Mouse (Mus musculus): ENCODE measurements around the gene Stox2.

Gene Stox2

GRCm38 (mm10) chr8:47289641-47290040, 156.5 kb downstream of the Stox2 start:
- no peak for DNase-seq (ENCODE audit: low spot score)

- peak; percentile 71 for DNase-seq (ENCODE audit: low spot score)
These were observed 157.2 kb downstream of the Stox2 start for GRCm38 (mm10) chr8:47288866-47289541.

DNA sequence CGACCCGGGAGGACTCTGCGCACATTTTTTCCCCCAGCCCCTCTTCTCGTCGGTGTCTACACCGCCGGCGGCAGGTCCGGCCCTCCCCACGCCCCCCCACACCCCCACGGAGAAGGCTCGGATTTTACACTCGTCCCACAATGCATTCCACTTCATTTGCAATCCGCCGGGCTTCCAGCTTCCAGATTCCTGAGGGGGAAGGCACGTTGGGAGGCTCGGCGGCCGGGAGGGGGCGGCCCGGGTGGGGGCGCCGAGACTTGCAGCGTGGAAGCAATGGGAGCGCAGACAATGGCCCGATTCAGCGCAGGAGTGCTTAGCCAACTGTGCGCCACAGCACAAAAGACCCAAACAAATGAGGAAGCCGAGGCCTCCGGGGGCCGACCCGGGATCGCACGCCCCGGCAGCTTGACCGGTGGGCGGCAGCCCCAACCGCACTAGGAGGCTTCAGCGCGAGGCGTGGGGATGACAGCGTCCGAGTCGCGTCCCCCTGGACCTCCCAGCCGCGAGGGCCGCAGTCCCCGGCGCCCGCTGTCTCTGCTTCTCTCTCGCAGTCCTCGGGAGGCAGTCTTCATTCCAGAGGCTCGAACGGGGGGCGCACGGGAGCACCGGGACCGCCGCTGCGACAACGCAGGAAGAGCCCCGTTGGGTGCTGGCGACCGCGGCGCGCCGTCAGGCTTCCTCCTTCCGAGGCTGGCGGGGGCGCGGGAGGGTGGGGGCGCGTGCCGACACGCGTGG, 157.9 kb downstream of the Stox2 start:
- peak; percentile 60 for DNase-seq (ENCODE audit: low spot score)

DNA sequence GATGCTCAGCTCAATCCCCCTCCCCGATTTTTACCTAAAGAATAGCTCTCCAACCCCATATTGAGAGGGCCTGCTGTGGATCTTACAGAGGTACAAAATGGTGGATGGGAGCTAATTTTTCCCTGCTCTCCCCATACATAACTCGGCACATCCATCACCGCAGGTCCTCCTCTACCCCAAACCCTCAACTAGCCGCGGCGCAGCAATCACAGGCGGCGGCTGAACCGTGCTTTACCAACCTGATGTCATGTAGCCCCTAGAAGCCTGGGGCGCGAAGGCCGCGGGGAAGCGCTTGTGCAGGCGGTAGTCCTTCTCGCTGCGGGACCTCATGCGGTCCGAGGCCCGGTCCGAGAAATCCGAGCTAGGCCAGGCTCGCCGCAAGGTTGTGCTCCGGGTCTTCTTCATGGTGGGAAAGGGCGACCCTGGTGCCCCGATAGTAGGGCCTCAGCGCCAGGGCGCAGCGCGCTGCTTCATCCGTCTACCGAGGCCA, 158.5 kb downstream of the Stox2 start:
- peak; percentile 57 for DNase-seq (ENCODE audit: low spot score)

DNA sequence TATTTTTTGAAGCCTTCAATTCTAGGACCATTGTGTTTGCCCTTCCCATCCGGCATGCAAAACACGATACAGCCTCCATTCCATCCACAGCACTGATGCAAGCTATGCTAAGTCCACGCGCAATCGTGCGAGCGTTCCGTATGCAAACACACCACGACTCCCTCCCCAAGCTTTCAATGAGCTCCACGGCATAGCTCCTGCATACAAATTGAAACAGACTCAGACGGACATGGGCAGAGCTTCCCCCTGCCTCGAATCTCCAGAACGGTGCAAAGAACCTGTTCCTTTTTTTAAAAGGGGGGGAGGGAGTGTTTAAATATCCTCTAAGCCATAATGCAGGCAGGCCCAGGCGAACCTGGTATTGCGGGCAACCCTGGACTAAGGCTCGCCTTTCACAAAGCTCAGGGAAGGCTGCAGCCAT, 159.0 kb downstream of the Stox2 start:
- DNase-seq (ENCODE audit: low spot score): no peak

DNA sequence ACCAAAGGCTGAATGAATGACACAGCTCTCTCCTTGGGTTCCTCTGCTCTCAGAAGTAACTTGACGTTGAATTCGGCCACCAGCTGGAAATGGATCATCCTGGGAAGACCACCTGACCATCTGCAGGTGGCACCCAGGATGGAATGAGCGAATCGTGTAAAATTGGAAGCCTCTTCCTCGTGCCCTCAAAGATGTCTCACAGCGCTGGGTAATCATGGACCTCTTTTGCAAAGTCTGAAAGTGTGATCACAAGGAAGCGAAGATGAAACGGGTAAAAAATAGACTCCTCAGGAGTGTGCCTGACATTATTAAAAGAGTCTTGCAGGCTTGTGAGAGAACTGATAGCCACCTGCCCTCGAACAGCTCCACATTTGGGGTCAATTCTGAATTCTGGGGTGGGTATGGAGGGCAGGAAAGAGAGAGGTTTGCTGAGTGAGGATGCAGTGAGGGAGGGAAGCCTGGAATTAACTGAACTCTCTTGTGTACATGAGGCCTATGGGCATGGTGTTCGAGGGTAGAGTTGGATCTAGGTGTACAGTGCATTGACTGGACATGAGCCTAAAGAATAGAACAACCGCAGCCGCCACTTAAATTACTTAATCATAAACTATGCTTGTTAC, 160.0 kb downstream of the Stox2 start:
- DNase-seq (ENCODE audit: low spot score): no peak

GRCm38 (mm10) chr8:47285435-47285834, 160.7 kb downstream of the Stox2 start:
- no peak for DNase-seq (ENCODE audit: low spot score)

GRCm38 (mm10) chr8:47284329-47285326, 161.5 kb downstream of the Stox2 start:
- no peak for DNase-seq (ENCODE audit: low spot score)

- no peak for DNase-seq (ENCODE audit: low spot score)
These were observed 166.3 kb downstream of the Stox2 start for GRCm38 (mm10) chr8:47279898-47280297.

GRCm38 (mm10) chr8:47278211-47278610, 168.0 kb downstream of the Stox2 start:
- DNase-seq (ENCODE audit: low spot score): no peak

DNA sequence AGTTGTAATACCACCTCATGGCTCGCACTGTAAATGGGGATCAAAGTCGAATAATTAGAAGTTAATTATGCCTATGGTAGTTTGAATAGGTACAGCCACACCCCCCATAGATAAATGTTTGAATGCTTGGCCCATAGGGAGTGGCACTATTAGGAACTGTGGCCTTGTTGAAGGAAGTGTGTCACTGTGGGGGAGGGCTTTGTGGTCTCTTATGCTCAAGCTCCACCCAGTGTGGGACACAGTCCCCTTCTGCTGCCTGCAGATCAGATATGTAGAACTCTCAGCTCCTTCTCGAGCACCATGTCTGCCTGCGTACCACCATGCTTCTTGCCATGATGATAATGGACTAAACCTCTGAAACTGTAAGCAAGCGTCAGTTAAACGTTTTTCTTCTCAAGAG, 177.2 kb downstream of the Stox2 start:
- DNase-seq (ENCODE audit: low spot score): no peak

DNA sequence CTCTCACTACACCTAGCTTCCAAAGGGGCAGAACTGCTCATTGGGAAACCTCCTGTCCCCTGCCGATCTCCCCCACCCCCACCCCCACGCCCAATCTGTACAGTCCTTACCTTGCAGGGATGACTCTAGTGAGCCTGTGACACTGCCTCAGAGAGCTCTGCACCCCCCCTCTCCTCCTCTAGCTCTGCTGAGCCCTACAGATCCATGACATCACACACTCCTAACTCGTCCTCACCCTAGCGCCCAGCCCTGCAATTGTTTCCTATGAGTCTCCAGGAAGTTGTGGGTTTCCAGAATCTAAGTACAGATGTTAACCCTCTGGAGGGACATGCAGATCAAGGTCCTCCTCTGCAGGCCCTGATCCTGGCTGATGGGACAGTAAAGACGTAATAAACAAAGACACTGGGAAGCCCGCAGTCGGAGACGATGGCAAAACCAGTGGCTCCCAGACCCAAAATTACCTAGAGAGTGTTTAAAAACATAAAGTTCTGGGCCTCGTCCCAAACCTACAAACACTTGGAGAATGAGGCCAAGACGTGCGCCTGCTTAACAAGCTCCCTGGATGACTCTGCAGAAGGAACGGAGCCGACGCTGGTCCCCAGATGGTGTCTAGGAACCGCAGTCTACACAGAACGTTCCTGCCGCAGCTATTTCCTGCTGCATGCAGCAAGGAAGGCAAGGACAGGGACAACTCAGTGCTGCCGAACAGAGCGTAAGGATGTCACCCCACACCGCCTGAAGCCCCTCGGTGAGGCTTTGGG, 177.9 kb downstream of the Stox2 start:
- DNase-seq (ENCODE audit: low spot score): no peak

GRCm38 (mm10) chr8:47263070-47263843, 182.9 kb downstream of the Stox2 start:
- DNase-seq (ENCODE audit: low spot score): no peak

DNA sequence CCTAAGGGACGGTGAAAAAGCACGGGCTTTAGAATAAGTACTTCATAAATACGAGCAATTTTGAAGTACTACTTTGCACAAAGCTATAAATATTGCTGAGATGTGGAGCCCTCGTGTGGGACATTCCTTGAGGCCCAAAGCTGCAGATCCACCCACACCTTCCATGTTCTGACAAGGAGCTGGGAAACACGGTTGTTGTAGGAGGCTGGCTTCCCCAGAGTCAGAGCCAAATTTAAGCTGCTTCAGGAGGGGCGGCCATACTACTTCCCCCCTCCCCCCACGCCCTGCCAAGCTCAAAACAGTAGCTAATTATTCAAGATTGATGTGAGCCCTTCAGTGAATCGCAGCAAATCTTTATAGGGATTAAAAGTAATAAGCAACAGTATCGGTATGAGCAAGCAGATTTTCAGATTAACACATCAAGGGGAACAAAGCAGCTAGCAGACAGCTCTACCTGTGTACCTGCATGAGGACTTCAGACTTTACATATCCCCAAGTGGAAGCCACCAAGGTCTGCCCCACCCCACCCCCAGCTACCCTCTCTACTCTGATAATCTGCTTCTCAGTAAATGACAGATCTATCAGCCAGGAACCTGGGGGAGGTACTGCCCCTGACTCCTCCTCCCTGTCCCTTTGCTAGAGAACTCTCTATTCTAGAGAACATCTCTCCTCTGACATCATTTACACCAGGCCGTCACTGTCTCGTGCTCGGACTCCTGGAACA, 185.2 kb downstream of the Stox2 start:
- DNase-seq (ENCODE audit: low spot score): no peak

DNA sequence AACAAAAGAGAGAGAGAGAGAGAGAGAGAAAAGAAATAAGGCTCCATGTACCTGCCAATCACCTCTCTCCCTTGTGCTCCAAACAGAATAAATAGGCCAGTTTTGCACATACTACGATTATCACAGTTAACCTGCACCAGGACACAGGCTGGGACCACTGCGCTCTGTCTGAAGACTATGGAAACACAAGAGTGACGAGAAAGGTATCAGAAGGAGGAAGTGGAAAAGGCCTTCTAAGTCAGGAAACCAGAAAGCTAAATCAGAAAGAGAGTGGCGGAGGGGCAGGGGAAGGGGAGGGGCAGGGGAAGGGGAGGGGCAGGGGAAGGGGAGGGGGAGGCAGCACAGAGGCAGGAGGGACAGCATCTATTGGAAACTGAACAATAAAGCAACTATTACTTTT, 195.3 kb downstream of the Stox2 start:
- no peak for DNase-seq (ENCODE audit: low spot score)

DNA sequence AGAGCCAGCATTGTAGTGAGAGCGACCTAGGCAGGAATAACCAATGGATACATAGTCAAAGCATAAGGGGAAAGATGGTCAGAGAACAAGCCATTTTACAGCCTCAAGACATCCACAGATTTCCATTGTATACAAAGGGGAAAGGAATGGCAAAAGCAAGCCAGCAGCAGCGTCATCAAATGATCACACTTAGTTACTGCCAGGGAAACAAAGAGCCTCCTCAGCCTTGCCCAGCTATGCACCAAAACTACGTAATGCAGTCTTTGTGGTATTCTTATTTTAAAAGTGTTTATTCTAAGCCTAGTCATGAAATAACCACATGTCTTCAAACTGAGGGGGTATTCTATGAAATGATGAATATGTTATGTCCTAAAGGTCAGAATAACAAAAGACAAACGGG, 201.0 kb downstream of the Stox2 start:
- DNase-seq (ENCODE audit: low spot score): no peak

DNA sequence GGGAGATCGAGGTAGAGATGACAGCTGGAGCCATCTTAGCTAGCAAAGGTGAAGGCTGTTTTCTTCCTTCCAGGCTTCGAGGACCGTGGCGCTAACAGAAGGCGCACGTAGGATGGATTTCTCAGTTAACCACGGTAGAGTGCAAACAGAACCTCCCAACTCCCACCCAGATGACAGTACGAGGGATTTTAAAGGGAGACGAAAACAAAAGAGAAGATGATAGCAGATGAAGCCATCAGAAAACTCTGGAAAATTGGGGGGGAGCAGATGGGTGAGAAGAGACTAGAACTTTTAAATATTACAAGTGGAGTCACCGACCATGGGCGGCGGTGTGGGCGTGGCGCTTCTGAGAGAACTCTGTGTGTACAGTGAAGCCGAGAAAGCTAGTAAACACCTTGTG, 202.0 kb downstream of the Stox2 start:
- peak; percentile 46 for DNase-seq (ENCODE audit: low spot score)

DNA sequence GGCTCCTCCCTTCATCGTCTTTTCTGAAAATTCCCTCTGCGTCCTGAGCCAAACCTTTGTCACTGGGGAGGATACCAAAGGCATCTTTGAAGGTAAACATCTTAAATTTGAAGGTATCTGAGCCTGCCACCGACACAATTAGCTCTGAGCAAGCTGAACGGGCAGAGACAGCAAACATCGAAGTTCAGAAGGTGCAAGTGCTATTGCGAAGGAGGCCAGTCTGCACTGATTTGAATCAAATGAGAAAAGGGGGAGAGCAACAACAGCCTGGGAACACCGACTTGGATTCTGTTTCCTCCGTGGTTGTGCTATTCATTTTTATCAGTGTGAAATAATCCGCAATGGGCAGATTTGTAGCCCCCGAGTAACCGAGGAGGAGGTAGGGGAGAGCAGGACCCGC, 202.5 kb downstream of the Stox2 start:
- no peak for DNase-seq (ENCODE audit: low spot score)

- DNase-seq (ENCODE audit: low spot score): no peak
These were observed 203.0 kb downstream of the Stox2 start for GRCm38 (mm10) chr8:47243016-47243630.

Measured in testis, postnatal 10 days (tissue).